Mouse (Mus musculus) limb, embryonic 11.5 days (tissue): ENCODE data around the gene Olfr1219. TPM values are rescaled to one million over a fixed set of nuclear protein-coding genes. Genes with fewer than 3 reads are reported as not detected.

Experiments
- ATAC-seq: fragments of 200-750 bp; cut with Nextera tagmentation; 2 replicates; pipeline ENCODE4 v1.8.0; 2017; ENCODE audit warnings: low read depth; ENCODE audit not compliant: insufficient number of reproducible peaks, low FRiP score, low TSS enrichment
- DNase-seq: peaks from one replicate; pipeline ENCODE4 v3.0.0-alpha.2; 2015; ENCODE audit warnings: low spot score
- H3K27ac ChIP-seq: fragments of 300-500 bp; sonication (generic); replicated peaks from 2 replicates; pipeline ENCODE4 v1.5.1; 2014; ENCODE audit warnings: low read depth, mild to moderate bottlenecking, low read length
- H3K27me3 ChIP-seq: fragments of 300-500 bp; sonication (generic); 2 replicates; pipeline ENCODE4 v1.6.1; 2014; ENCODE audit warnings: mild to moderate bottlenecking, low read length, mixed read lengths; ENCODE audit not compliant: control insufficient read depth, insufficient read depth
- H3K36me3 ChIP-seq: fragments of 300-500 bp; sonication (generic); 2 replicates; pipeline ENCODE4 v1.6.1; 2014; ENCODE audit warnings: mild to moderate bottlenecking, low read length, moderate library complexity, mixed read lengths; ENCODE audit not compliant: control insufficient read depth, insufficient read depth
- H3K4me1 ChIP-seq: fragments of 300-500 bp; sonication (generic); 2 replicates; pipeline ENCODE4 v1.6.1; 2014; ENCODE audit warnings: low read length, mixed read lengths; ENCODE audit not compliant: control insufficient read depth, insufficient read depth
- H3K4me2 ChIP-seq: fragments of 300-500 bp; sonication (generic); 2 replicates; pipeline ENCODE4 v1.6.1; 2014; ENCODE audit warnings: low read depth, mild to moderate bottlenecking, moderate library complexity; ENCODE audit not compliant: severe bottlenecking
- H3K4me3 ChIP-seq: fragments of 300-500 bp; sonication (generic); 2 replicates; pipeline ENCODE4 v1.5.1; 2014; ENCODE audit warnings: low read depth, low read length
- H3K9ac ChIP-seq: fragments of 300-500 bp; sonication (generic); 2 replicates; pipeline ENCODE4 v1.6.1; 2014; ENCODE audit warnings: mild to moderate bottlenecking, low read length
- H3K9me3 ChIP-seq: fragments of 300-500 bp; sonication (generic); 2 replicates; pipeline ENCODE4 v1.6.1; 2016; ENCODE audit warnings: low read length; ENCODE audit not compliant: control insufficient read depth
- WGBS: fragments of 180-500 bp; shearing (Covaris S2); extraction: QIAGEN DNeasy Blood & Tissue Kit; methylation state at CpG from one replicate; pipeline ENCODE4 v1.1.7; 2014; 5-methylcytosine and 5-hydroxymethylcytosine counted together
- polyA plus RNA-seq: library from polyadenylated mRNA; unstranded; fragments of >200 nt; fragmentation: Nextera tagmentation; extraction: Ambion mirVana; gene quantifications from 2 replicates; pipeline ENCODE4 v1.2.1, GENCODE M21; 2014

The Olfr1219 gene
- not detected in 2 replicates for polyA plus RNA-seq

GRCm38 (mm10) chr2:89083413-89083812 lies at the start of gene Olfr1219:
Gene Olfr1219, minus strand, starts transcription at chr2:89083513.
- H3K27ac ChIP-seq, result no peak within 1 kb of the TSS
- H3K4me3 ChIP-seq, result no peak within 1 kb of the TSS
- H3K4me1 ChIP-seq, result no peaks in the 10 kb centered on the region
- H3K9ac ChIP-seq, result no peak within 1 kb of the TSS
- 71% methylated on average over 1 of the region's 1 CpGs for WGBS
- no peaks in the 10 kb centered on the region for H3K27me3 ChIP-seq
- no peaks in the 10 kb centered on the region for H3K9me3 ChIP-seq
- H3K4me2 ChIP-seq, result no peak within 1 kb of the TSS
- no peaks in the 10 kb centered on the region for H3K36me3 ChIP-seq
- DNase-seq (no peak), ATAC-seq (no peak)

- H3K9me3 ChIP-seq, result no peaks in the 10 kb centered on the region
- no peaks in the 10 kb centered on the region for H3K36me3 ChIP-seq
- H3K9ac ChIP-seq, result no peak within 1 kb of the TSS
- no peak within 1 kb of the TSS for H3K4me3 ChIP-seq
- ATAC-seq (no peak), DNase-seq (no peak)
- no peaks in the 10 kb centered on the region for H3K4me1 ChIP-seq
- no peak within 1 kb of the TSS for H3K27ac ChIP-seq
- no peaks in the 10 kb centered on the region for H3K27me3 ChIP-seq
- 87% methylated on average over 3 of the region's 3 CpGs for WGBS
- H3K4me2 ChIP-seq, result no peak within 1 kb of the TSS
Observed at GRCm38 (mm10) chr2:89132954-89133353, 49.6 kb upstream of the Olfr1219 start, which contains the start of gene Olfr1222. Gene Olfr1222, minus strand, starts transcription at chr2:89133054.

GRCm38 (mm10) chr2:89117183-89117582 lies 33.9 kb upstream of the Olfr1219 start, which contains the start of gene Olfr1221:
Gene Olfr1221, minus strand, starts transcription at chr2:89117283.
- 86% methylated on average over 2 of the region's 2 CpGs for WGBS
- Histone ChIP-seq H3K36me3 (no peaks in the 10 kb centered on the region), H3K4me1 (no peaks in the 10 kb centered on the region), H3K27ac (no peak within 1 kb of the TSS), H3K4me2 (no peak within 1 kb of the TSS), H3K9ac (no peak within 1 kb of the TSS), H3K4me3 (no peak within 1 kb of the TSS), H3K27me3 (no peaks in the 10 kb centered on the region), H3K9me3 (no peaks in the 10 kb centered on the region)
- no peak for ATAC-seq
- no peak for DNase-seq

GRCm38 (mm10) chr2:89106735-89107134 lies 23.4 kb upstream of the Olfr1219 start, which contains the start of gene Olfr1220:
Gene Olfr1220, minus strand, starts transcription at chr2:89106835.
- H3K27me3 ChIP-seq, result no peaks in the 10 kb centered on the region
- ATAC-seq (no peak), DNase-seq (no peak)
- no peak within 1 kb of the TSS for H3K9ac ChIP-seq
- H3K27ac ChIP-seq, result no peak within 1 kb of the TSS
- no peaks in the 10 kb centered on the region for H3K36me3 ChIP-seq
- 84% methylated on average over 3 of the region's 3 CpGs for WGBS
- no peaks in the 10 kb centered on the region for H3K9me3 ChIP-seq
- H3K4me1 ChIP-seq, result no peaks in the 10 kb centered on the region
- no peak within 1 kb of the TSS for H3K4me2 ChIP-seq
- H3K4me3 ChIP-seq, result no peak within 1 kb of the TSS

- no peak overlapping the region for H3K9ac ChIP-seq
- H3K36me3 ChIP-seq, result no peaks in the 10 kb centered on the region
- no peaks in the 10 kb centered on the region for H3K4me1 ChIP-seq
- no peak for ATAC-seq
- no peaks in the 10 kb centered on the region for H3K9me3 ChIP-seq
- H3K27me3 ChIP-seq, result no peaks in the 10 kb centered on the region
- H3K4me2 ChIP-seq, result no peak overlapping the region
- H3K27ac ChIP-seq, result no peak overlapping the region
- DNase-seq, result no peak
- no peak overlapping the region for H3K4me3 ChIP-seq
Observed at GRCm38 (mm10) chr2:89105651-89106050, 22.3 kb upstream of the Olfr1219 start.

GRCm38 (mm10) chr2:89093848-89094247 lies 10.5 kb upstream of the Olfr1219 start:
- no peaks in the 10 kb centered on the region for H3K4me1 ChIP-seq
- WGBS, result 92% methylated on average over 1 of the region's 1 CpGs
- DNase-seq (no peak), ATAC-seq (no peak)
- no peaks in the 10 kb centered on the region for H3K36me3 ChIP-seq
- no peak overlapping the region for H3K9ac ChIP-seq
- no peak overlapping the region for H3K4me3 ChIP-seq
- H3K4me2 ChIP-seq, result no peak overlapping the region
- H3K27me3 ChIP-seq, result no peaks in the 10 kb centered on the region
- H3K9me3 ChIP-seq, result no peaks in the 10 kb centered on the region
- no peak overlapping the region for H3K27ac ChIP-seq

GRCm38 (mm10) chr2:89081487-89081886 lies 1.8 kb downstream of the Olfr1219 start:
- DNase-seq (no peak), ATAC-seq (no peak)
- no peaks in the 10 kb centered on the region for H3K36me3 ChIP-seq
- H3K9ac ChIP-seq, result no peak overlapping the region
- H3K27me3 ChIP-seq, result no peaks in the 10 kb centered on the region
- no peaks in the 10 kb centered on the region for H3K4me1 ChIP-seq
- no peak overlapping the region for H3K4me2 ChIP-seq
- no peak overlapping the region for H3K27ac ChIP-seq
- no peaks in the 10 kb centered on the region for H3K9me3 ChIP-seq
- no peak overlapping the region for H3K4me3 ChIP-seq

GRCm38 (mm10) chr2:89061087-89061486 lies 22.2 kb downstream of the Olfr1219 start, which contains the start of gene Olfr1218:
Gene Olfr1218, minus strand, starts transcription at chr2:89061187.
- Histone ChIP-seq H3K4me3 (no peak within 1 kb of the TSS), H3K27ac (no peak within 1 kb of the TSS), H3K36me3 (no peaks in the 10 kb centered on the region), H3K9me3 (no peaks in the 10 kb centered on the region), H3K4me2 (no peak within 1 kb of the TSS), H3K9ac (no peak within 1 kb of the TSS), H3K4me1 (no peaks in the 10 kb centered on the region), H3K27me3 (no peaks in the 10 kb centered on the region)
- no peak for ATAC-seq
- DNase-seq, result no peak

GRCm38 (mm10) chr2:89031965-89032364 lies 51.3 kb downstream of the Olfr1219 start, which contains the start of gene Olfr1217:
Gene Olfr1217, minus strand, starts transcription at chr2:89032065.
- Histone ChIP-seq H3K4me1 (no peaks in the 10 kb centered on the region), H3K4me2 (no peak within 1 kb of the TSS), H3K27ac (no peak within 1 kb of the TSS), H3K4me3 (no peak within 1 kb of the TSS), H3K9me3 (no peaks in the 10 kb centered on the region), H3K36me3 (no peaks in the 10 kb centered on the region), H3K9ac (no peak within 1 kb of the TSS), H3K27me3 (no peaks in the 10 kb centered on the region)
- 78% methylated on average over 2 of the region's 2 CpGs for WGBS
- DNase-seq (no peak), ATAC-seq (no peak)
